Mouse (Mus musculus) lung, postnatal 0 days (tissue): ENCODE results near the gene 5330417H12Rik.

Experiments
- CTCF ChIP-seq: IDR thresholded peaks from 2 replicates; pipeline ENCODE4 v1.5.1; 2016; ENCODE audit warnings: antibody characterized with exemption, mild to moderate bottlenecking
- EP300 ChIP-seq: IDR thresholded peaks from 2 replicates; pipeline ENCODE4 v1.6.1; 2016; ENCODE audit warnings: antibody characterized with exemption, mild to moderate bottlenecking, control low read depth

DNA sequence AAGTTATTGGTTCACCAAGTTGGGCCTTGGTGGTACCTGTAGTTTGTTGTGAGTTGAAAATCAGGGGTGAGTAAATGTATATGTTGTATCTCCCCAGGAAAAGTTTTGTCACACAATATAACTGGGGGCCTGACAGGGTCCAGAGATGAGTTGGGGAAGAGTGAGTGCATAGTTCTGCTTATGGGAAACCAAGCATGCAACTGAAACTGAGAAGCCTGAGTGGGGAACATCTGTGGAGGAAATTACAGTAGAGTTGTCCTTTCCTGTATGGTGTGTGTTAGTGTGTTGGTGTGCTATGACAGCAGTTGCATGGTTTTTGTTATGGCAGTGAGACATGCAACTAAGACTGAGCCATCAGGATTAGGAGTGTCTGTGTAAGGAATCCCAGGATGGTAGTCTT is 3.4 kb upstream of the 5330417H12Rik start:
- TF ChIP-seq EP300 (no peak), CTCF (no peak)
